Mouse (Mus musculus) E14TG2a.4 (cell line): ENCODE measurements around the gene Msh5.

ENCODE experiments used
- CTCF ChIP-seq: conservative IDR thresholded peaks from 2 replicates; pipeline ENCODE4 v1.5.1; 2014; ENCODE audit warnings: low read length
- POU5F1 ChIP-seq: IDR thresholded peaks from 2 replicates; pipeline ENCODE4 v1.6.1; 2014; ENCODE audit warnings: low read length, borderline replicate concordance

DNA sequence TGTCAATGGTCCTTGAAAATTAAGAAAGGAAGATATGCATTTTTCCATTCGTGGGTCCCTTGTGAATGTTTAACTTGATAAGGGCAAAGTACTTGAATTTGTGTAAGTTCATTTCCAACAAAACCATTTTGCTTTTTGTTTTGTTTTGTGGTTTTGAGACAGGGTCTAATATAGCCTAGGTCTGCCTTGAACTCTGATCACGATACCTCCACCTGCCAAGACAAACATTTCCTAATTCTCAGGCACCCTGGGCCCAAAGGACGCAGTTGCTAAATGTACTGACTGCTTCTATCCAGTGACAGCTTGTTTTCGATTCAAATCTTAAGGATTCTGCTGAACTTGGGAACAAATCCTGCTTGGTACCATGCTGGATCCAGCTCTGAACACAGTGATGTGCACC lies 66.9 kb downstream of the Msh5 start:
- TF ChIP-seq CTCF (no peak), POU5F1 (no peak)
